Mouse (Mus musculus): Measurements from ENCODE around the gene Tcf20. TPM values are rescaled to one million over a fixed set of nuclear protein-coding genes. Genes with fewer than 3 reads are reported as not detected.
A peak's percentile ranks its signal among the peaks of the same experiment; 100 is the strongest.

Tcf20 gene
- total RNA-seq, 2 experiments from 2014 or later = 233 to 245 TPM

GRCm38 (mm10) chr15:82995239-82995638 is 7.6 kb upstream of the Tcf20 start:
- peak in 1 of 2 experiments; percentile 47 for DNase-seq (ENCODE audit: low spot score in 2 of 2)

GRCm38 (mm10) chr15:82992911-82993310 is 5.2 kb upstream of the Tcf20 start:
- no peak for DNase-seq (ENCODE audit: low spot score in 2 of 2)

- no peak for DNase-seq (ENCODE audit: low spot score in 2 of 2)
Observed at GRCm38 (mm10) chr15:82992079-82992783, 4.6 kb upstream of the Tcf20 start.

GRCm38 (mm10) chr15:82989190-82989704 is 1.6 kb upstream of the Tcf20 start:
- no peak for DNase-seq (ENCODE audit: low spot score in 2 of 2)

DNA sequence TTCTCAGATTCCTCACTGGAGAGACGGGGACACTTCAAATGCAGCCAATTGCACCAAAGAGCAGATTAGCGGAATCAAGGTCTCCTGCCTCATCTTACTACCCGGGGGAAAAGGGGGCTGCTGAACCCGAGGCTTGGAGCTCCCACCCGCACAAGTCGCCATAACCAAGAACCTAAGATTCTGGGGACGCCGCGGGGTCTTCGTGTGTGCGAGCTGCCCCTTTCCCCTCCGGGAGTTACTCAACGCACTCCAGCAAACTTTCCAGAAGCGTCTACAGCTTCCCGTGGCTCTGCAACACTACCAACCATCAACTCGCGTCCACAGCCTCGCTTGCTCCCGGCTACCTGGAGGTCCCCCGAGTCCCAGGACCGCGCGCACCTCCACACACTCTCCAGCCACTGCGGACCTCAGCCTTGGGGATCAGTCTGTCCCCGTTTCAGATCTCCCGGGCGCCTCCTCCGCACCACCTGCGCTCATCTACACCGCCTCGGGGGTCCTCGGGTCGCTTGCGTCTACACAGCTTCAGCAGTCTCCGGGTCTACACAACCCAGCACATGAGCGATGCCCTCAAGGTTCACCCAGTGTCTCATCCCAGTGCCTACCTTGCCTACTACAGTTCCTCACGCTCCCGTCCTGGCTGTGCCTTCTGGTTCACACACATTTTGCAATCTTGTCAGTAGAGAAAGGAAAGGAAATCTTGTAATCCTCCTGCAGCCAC is 499 bp downstream of the Tcf20 start:
- DNase-seq (ENCODE audit: low spot score in 2 of 2) = peak in 1 of 2 experiments; percentile 27

GRCm38 (mm10) chr15:82984574-82984973 is 3.1 kb downstream of the Tcf20 start:
- DNase-seq (ENCODE audit: low spot score in 2 of 2) = no peak

DNA sequence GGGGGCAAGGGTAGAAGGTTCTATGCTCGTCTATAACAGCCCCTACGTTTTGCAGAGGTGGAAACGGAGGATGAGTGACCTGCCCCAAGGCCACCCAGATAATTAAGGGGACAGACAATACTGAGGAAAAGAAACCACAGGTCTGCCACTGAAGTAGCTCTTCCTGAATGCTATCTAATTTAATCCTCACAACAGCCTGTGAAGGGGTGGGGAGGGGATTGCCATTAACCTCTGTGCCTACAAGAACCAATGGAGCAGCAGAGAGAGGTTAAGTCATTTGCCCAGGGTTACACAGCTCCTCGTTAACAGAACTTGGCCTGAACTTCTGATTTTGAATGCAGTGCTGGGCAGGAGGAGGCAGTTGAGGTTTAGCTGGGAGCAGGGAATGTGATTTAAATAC is 3.6 kb downstream of the Tcf20 start:
- DNase-seq (ENCODE audit: low spot score in 2 of 2) = no peak

- no peak for DNase-seq (ENCODE audit: low spot score in 2 of 2)
Observed at GRCm38 (mm10) chr15:82983416-82984026, 4.2 kb downstream of the Tcf20 start.

DNA sequence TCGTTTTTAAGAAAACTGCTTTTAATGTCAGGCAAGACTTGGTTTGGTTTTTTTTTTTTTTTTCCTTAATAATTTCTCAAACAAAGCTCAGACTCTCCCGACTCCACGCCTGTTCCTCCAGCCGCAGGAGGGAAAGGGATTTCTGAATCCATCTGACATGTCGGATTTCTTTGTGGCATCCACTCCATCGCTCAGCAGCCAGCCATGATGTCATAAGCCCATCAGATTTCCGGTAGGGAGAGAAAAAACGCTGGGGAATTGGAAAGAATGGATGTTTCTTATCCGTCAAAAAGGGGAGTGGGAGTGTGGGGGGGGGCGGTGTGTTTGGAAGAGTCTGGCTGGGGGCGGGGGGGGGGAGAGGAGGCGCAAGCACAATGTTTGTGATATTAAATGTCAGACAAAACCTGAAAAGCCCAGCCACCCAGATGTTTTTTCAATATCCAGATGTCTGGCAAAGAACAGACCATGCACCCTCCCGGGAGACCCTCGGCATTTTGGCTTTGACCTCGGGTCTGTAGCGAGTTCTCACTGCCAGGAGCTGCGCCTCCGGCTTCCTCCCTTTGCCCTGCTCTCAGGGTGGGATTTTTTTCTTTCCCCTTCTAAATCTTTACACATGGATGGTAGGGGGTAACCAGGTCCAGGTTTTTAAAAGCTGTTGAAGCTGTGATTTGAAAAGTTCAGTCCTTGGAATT is 4.8 kb downstream of the Tcf20 start:
- no peak for DNase-seq (ENCODE audit: low spot score in 2 of 2)

DNA sequence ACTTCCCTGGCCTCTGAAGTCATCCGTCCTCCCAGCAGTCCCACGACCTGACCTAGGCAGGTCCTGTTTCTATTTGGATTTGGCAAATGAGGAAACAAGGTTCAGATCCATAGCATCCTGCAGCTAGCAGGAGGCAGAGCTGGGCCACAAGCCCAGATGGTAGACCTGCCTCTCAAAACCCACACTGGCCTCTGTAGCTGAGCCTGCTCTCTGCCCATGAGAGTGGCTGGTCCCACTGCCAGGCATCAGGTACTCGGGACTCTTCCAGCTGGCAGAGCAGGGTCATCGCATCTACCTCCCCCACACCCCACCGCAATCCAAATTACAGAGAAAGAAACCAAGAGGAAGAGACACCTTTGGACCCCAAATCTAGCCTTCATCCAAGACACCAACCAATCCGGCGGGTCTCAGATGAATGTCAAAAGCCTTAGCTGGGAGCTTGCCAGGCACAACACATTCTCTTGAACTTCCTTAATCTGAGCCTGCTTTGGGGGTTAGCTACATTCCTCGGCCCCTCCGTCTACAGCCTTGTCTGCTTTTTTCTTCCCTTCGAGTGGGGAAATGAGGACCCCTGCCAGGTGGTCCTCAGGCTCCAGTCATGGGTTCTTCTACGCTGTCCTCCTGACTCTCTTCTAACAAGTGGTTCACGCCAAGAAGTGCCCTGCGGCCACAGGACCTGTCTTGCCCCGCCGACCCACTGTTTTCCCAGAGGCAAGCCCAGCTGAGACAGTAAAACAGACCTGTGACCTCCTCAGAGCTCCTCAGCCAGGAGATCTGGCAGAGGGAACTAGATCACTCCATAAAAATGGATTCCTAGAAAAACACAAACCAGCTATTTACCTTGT is 5.8 kb downstream of the Tcf20 start:
- DNase-seq (ENCODE audit: low spot score in 2 of 2) = no peak

DNA sequence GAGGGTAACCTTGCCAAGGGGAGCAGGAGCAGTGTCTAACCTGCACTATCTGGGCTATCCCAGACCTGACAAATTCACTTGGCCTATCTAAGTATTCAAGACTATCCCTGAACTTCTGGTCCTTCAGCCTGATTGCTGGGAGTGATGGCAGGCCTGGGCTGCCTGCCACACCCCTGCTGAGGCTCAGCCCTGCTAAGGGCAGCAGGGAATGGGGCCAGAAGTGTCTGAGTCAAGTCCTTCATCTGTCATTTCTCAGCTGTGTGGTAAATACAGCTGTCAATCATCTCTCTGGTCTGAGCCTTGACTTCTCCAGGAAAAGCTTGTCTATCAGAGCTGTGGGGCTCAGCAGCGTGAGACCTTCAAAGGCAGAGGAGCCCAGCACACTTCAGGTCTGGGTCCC is 8.1 kb downstream of the Tcf20 start:
- no peak for DNase-seq (ENCODE audit: low spot score in 2 of 2)

GRCm38 (mm10) chr15:82974471-82974870 is 13.2 kb downstream of the Tcf20 start:
- no peak for DNase-seq (ENCODE audit: low spot score in 2 of 2)

- no peak for DNase-seq (ENCODE audit: low spot score in 2 of 2)
Observed at GRCm38 (mm10) chr15:82969206-82969721, 18.4 kb downstream of the Tcf20 start.

- peak; percentile 36 to 58 for DNase-seq (ENCODE audit: low spot score in 2 of 2)
Observed at GRCm38 (mm10) chr15:82968449-82968848, 19.2 kb downstream of the Tcf20 start.

GRCm38 (mm10) chr15:82967947-82968346 is 19.7 kb downstream of the Tcf20 start:
- DNase-seq (ENCODE audit: low spot score in 2 of 2) = no peak

- no peak for DNase-seq (ENCODE audit: low spot score in 2 of 2)
Observed at GRCm38 (mm10) chr15:82964266-82964825, 23.3 kb downstream of the Tcf20 start.

DNA sequence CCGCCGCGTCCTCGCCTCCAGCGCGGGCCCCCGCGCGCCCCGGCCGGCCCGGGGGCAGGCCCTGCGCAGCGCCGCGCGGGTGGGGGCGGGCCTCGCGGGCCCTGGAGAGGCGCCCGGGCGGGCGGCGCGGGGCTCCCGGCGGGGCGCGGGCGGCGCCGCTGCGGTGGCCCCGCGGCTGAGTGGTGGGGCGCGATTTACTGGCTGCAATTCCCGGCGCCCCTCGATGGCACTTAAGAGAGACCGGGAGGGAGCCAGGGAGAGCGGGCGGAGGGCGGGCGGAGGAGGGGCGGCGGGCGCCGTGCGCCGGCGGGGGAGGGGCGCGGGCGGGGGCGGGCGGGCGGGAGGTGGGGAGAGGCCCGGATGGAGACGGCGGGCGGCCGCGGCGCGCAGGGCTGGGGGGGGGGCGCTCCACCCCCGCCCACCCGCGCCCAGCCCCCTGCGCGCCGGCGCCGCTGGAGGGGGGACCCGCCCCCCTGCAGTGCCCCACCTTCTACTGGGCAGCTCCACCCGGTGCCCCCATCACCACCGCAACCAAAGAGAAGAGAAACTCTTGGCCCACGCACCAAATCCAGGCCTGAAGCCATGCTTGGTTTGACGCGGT is 24.0 kb downstream of the Tcf20 start:
- no peak for DNase-seq (ENCODE audit: low spot score in 2 of 2)

- peak; percentile 54 to 56 for DNase-seq (ENCODE audit: low spot score in 2 of 2)
Observed at GRCm38 (mm10) chr15:82963090-82963489, 24.6 kb downstream of the Tcf20 start.

DNA sequence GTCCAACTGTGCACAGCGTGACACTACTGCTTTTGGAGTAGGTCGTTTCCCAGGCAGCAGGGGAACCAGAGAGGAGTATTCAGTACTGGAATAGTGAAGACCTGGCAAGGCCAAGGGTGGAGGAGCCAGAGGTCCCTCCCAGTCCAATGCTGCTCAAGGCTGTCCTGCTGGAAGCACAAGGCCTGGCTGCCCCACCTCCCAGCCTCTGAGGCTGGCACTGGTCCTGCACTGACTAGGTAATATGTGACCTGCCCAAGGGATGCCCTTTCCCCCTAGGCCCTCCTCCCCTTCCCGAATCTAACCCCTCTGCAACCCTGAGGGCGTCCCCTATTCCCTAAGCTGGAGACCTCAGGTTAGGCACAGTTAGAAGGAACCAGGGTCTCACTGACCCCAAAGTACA is 25.1 kb downstream of the Tcf20 start:
- DNase-seq (ENCODE audit: low spot score in 2 of 2) = no peak

All from left cerebral cortex, adult 18-20 months (tissue).